ENCODE assay signal across 8 mouse cellular contexts in the genomic region with DNA sequence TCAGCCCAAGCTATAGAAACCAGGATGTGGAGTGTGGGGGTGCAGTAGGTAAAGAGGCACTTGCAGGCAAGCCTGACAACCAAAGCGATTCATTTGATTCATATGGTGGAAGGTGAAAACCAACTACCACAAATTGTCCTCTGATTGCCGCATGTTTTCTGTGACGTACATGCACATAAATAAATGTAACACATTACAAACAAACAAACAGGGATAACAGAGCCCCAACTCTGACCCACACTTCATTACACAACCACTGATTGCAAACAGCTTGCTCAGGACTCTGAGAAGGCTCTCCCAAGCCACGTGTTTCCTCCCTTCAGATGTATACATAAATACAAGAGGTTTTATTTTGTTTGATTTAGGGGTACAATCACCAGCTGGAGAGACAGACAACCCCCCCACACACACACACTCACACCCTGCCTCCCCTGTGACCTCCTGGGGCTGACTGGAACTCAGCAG. TPM values are rescaled to one million over a fixed set of nuclear protein-coding genes. Genes with fewer than 3 reads are reported as not detected.
DNase-seq lines count a peak whose midpoint lies in the region; ATAC-seq lines count a peak whose summit lies in the region.

No protein-coding gene starts in this region.

- ATAC-seq in CD4-positive, CD25-positive, alpha-beta regulatory T cell, adult 4 months = peak; percentile 22
- no peak for ATAC-seq in forebrain, embryonic 14.5 days
- ATAC-seq in liver, embryonic 15.5 days (ENCODE audit: insufficient read depth) = no peak

- DNase-seq in heart, embryonic 10.5 days (ENCODE audit: low spot score) = no peak
- DNase-seq in heart, postnatal 14 days = no peak
- DNase-seq in forebrain, embryonic 14.5 days (ENCODE audit: low spot score) = no peak
- DNase-seq in right cerebral cortex, postnatal 36 days (ENCODE audit: low spot score in 2 of 2) = no peak
- no peak for DNase-seq in frontal cortex, postnatal 10 days (ENCODE audit: low spot score in 2 of 2)
- DNase-seq in retina, embryonic 14.5 days (ENCODE audit: low spot score) = no peak

- 0 out of 2 replicates have a peak, but pooled peaks cover 4% of the 10 kb centered on the region for H3K27me3 ChIP-seq in heart, embryonic 10.5 days (ENCODE audit: insufficient read depth, poor library complexity, severe bottlenecking)
- no peaks in the 10 kb centered on the region for H3K27me3 ChIP-seq in forebrain, embryonic 14.5 days (replicated peaks; ENCODE audit: control insufficient read depth, insufficient read depth, low read length)
- peaks cover 47% of the 10 kb centered on the region for H3K27me3 ChIP-seq in liver, embryonic 15.5 days

- peak overlapping the region; percentile 96 for H3K4me3 ChIP-seq in heart, embryonic 10.5 days
- H3K4me3 ChIP-seq in forebrain, embryonic 14.5 days (ENCODE audit: low read depth, low read length) = peak overlapping the region; percentile 89
- peak overlapping the region; percentile 69 for H3K4me3 ChIP-seq in liver, embryonic 15.5 days (replicated peaks)

- intact Hi-C loops in heart, postnatal 14 days (cut with DNase I) = loop anchor here (2.0 to 5.0 kb wide), 2 partner anchors 29 to 228 kb away; a partner anchor contains a TSS

- 53% methylated on average over 4 of the region's 4 CpGs for WGBS in heart, embryonic 10.5 days
- WGBS in forebrain, embryonic 14.5 days = 56% methylated on average over 4 of the region's 4 CpGs
- WGBS in liver, embryonic 15.5 days (ENCODE audit: insufficient replicate concordance) = 31% methylated on average over 4 of the region's 4 CpGs

- H3K27ac ChIP-seq in heart, embryonic 10.5 days = peak overlapping the region; percentile 95
- no peak overlapping the region for H3K27ac ChIP-seq in forebrain, embryonic 14.5 days (ENCODE audit: low read depth, low read length)
- peak overlapping the region; percentile 70; the same call in 1 of the 2 replicates for H3K27ac ChIP-seq in liver, embryonic 15.5 days (replicated peaks)

- H3K4me2 ChIP-seq in forebrain, embryonic 14.5 days (ENCODE audit: low read length) = peak overlapping the region; percentile 68
- peak overlapping the region; percentile 89 for H3K4me2 ChIP-seq in liver, embryonic 15.5 days

- H3K36me3 ChIP-seq in heart, embryonic 10.5 days = peaks cover 32% of the 10 kb centered on the region
- H3K36me3 ChIP-seq in forebrain, embryonic 14.5 days (ENCODE audit: control insufficient read depth, insufficient read depth, low read length) = peaks cover 31% of the 10 kb centered on the region
- peaks cover 16% of the 10 kb centered on the region for H3K36me3 ChIP-seq in liver, embryonic 15.5 days (replicated peaks)

- H3K9me3 ChIP-seq in heart, embryonic 10.5 days = no peaks in the 10 kb centered on the region
- no peaks in the 10 kb centered on the region for H3K9me3 ChIP-seq in forebrain, embryonic 14.5 days (replicated peaks; ENCODE audit: control insufficient read depth, low read length)
- H3K9me3 ChIP-seq in liver, embryonic 15.5 days (replicated peaks) = no peaks in the 10 kb centered on the region

- H3K9ac ChIP-seq in forebrain, embryonic 14.5 days (ENCODE audit: low read length) = peak overlapping the region; percentile 90
- H3K9ac ChIP-seq in liver, embryonic 15.5 days = peak overlapping the region; percentile 60; the same call in 1 of the 2 replicates

- H3K4me1 ChIP-seq in heart, embryonic 10.5 days = peaks cover 19% of the 10 kb centered on the region
- 0 out of 2 replicates have a peak, but pooled peaks cover 2% of the 10 kb centered on the region for H3K4me1 ChIP-seq in forebrain, embryonic 14.5 days (ENCODE audit: control insufficient read depth, insufficient read depth, low read length)
- H3K4me1 ChIP-seq in liver, embryonic 15.5 days (replicated peaks) = peaks cover 24% of the 10 kb centered on the region

RNA-seq across cellular contexts. Expression of a gene that starts 1.2 kb away (rescaled TPM):
- 20.0 and 20.9 TPM in 2 replicates for polyA plus RNA-seq in heart, embryonic 10.5 days (2016; fragmentation: Nextera tagmentation; extraction: Ambion mirVana)
- total RNA-seq in heart, postnatal 14 days (2021) = 10 to 100 TPM; 68.8 to 69.3 TPM
- polyA plus RNA-seq in CD4-positive, CD25-positive, alpha-beta regulatory T cell, adult 4 months (2017; shearing (Covaris generic)) = 10 to 100 TPM; 10.4 to 22.3 TPM
- 7.6 and 10.5 TPM in 2 replicates for polyA plus RNA-seq in forebrain, embryonic 14.5 days (2014; fragmentation: Nextera tagmentation; extraction: Ambion mirVana)
- 2.5 and 3.6 TPM in 2 replicates for polyA plus RNA-seq in liver, embryonic 15.5 days (2015; fragmentation: Nextera tagmentation; extraction: Ambion mirVana)

RNA-seq across cellular contexts. Expression of a gene that starts 17.7 kb away (rescaled TPM):
- polyA plus RNA-seq in heart, embryonic 10.5 days (2016; fragmentation: Nextera tagmentation; extraction: Ambion mirVana) = 9.7 and 11.7 TPM in 2 replicates
- total RNA-seq in heart, postnatal 14 days (2021) = 10 to 100 TPM; 16.7 to 18.2 TPM
- 1 to 10 TPM in 1 of 2 experiments, under 1 TPM in 1; 0.11 to 2.5 TPM for polyA plus RNA-seq in CD4-positive, CD25-positive, alpha-beta regulatory T cell, adult 4 months (2017; shearing (Covaris generic))
- 2.4 and 3.5 TPM in 2 replicates for polyA plus RNA-seq in forebrain, embryonic 14.5 days (2014; fragmentation: Nextera tagmentation; extraction: Ambion mirVana)
- polyA plus RNA-seq in liver, embryonic 15.5 days (2015; fragmentation: Nextera tagmentation; extraction: Ambion mirVana) = 16.6 and 19.2 TPM in 2 replicates

RNA-seq across cellular contexts. Expression of a gene that starts 27.1 kb away (rescaled TPM):
- 18.3 and 18.4 TPM in 2 replicates for polyA plus RNA-seq in heart, embryonic 10.5 days (2016; fragmentation: Nextera tagmentation; extraction: Ambion mirVana)
- total RNA-seq in heart, postnatal 14 days (2021) = 10 to 100 TPM; 29.7 to 31.3 TPM
- polyA plus RNA-seq in CD4-positive, CD25-positive, alpha-beta regulatory T cell, adult 4 months (2017; shearing (Covaris generic)) = 1 to 10 TPM; 6.9 to 7.2 TPM
- polyA plus RNA-seq in forebrain, embryonic 14.5 days (2014; fragmentation: Nextera tagmentation; extraction: Ambion mirVana) = 27.2 and 30.7 TPM in 2 replicates
- polyA plus RNA-seq in liver, embryonic 15.5 days (2015; fragmentation: Nextera tagmentation; extraction: Ambion mirVana) = 3.1 and 3.5 TPM in 2 replicates

RNA-seq across cellular contexts. Expression of a gene that starts 29.2 kb away (rescaled TPM):
- 24.3 and 34.2 TPM in 2 replicates for polyA plus RNA-seq in heart, embryonic 10.5 days (2016; fragmentation: Nextera tagmentation; extraction: Ambion mirVana)
- total RNA-seq in heart, postnatal 14 days (2021) = 10 to 100 TPM; 17.9 to 19.2 TPM
- 10 to 100 TPM; 38.1 to 79.1 TPM for polyA plus RNA-seq in CD4-positive, CD25-positive, alpha-beta regulatory T cell, adult 4 months (2017; shearing (Covaris generic))
- 29.6 and 36.4 TPM in 2 replicates for polyA plus RNA-seq in forebrain, embryonic 14.5 days (2014; fragmentation: Nextera tagmentation; extraction: Ambion mirVana)
- polyA plus RNA-seq in liver, embryonic 15.5 days (2015; fragmentation: Nextera tagmentation; extraction: Ambion mirVana) = 8.9 and 9.4 TPM in 2 replicates

RNA-seq across cellular contexts. Expression of a gene that starts 35.2 kb away (rescaled TPM):
- polyA plus RNA-seq in heart, embryonic 10.5 days (2016; fragmentation: Nextera tagmentation; extraction: Ambion mirVana) = 18.1 and 20.7 TPM in 2 replicates
- 100 to 1,000 TPM; 115 to 127 TPM for total RNA-seq in heart, postnatal 14 days (2021)
- polyA plus RNA-seq in CD4-positive, CD25-positive, alpha-beta regulatory T cell, adult 4 months (2017; shearing (Covaris generic)) = 1 to 10 TPM; 5.5 to 7.3 TPM
- 3.9 and 4.1 TPM in 2 replicates for polyA plus RNA-seq in forebrain, embryonic 14.5 days (2014; fragmentation: Nextera tagmentation; extraction: Ambion mirVana)
- polyA plus RNA-seq in liver, embryonic 15.5 days (2015; fragmentation: Nextera tagmentation; extraction: Ambion mirVana) = 8.0 and 9.8 TPM in 2 replicates
